ENCODE assay signal across 11 mouse cellular contexts in genomic region chr2:142404321-142404720, GRCm38 (mm10).
DNase-seq lines count a peak whose midpoint lies in the region; ATAC-seq and TF ChIP-seq lines count a peak whose summit lies in the region.
"Had no signal": no experiment of that assay in that cellular context is flagged by ENCODE, and none has a peak within 500 bp of the region (broad histone marks: within the 10 kb centered on the region; RNA-seq: fewer than 3 reads in every experiment).

No protein-coding gene starts in this region.

- H3K36me3 ChIP-seq in hindbrain, embryonic 10.5 days, result no peaks in the 10 kb centered on the region
- no peaks in the 10 kb centered on the region for H3K36me3 ChIP-seq in hindbrain, embryonic 12.5 days
- H3K36me3 ChIP-seq in hindbrain, postnatal 0 days (ENCODE audit: insufficient read depth, low read length), result no peaks in the 10 kb centered on the region
- H3K36me3 ChIP-seq: intestine, embryonic 15.5 days; liver, embryonic 15.5 days had no signal

- ATAC-seq in hindbrain, embryonic 12.5 days (ENCODE audit: low FRiP score), result no peak
- ATAC-seq in hindbrain, postnatal 0 days, result peak; percentile 61
- ATAC-seq: intestine, embryonic 15.5 days had no signal

- no peaks in the 10 kb centered on the region for H3K9me3 ChIP-seq in hindbrain, embryonic 10.5 days
- H3K9me3 ChIP-seq in hindbrain, embryonic 12.5 days (replicated peaks), result no peaks in the 10 kb centered on the region
- no peaks in the 10 kb centered on the region for H3K9me3 ChIP-seq in hindbrain, postnatal 0 days (ENCODE audit: low read length)
- H3K9me3 ChIP-seq: intestine, embryonic 15.5 days; liver, embryonic 15.5 days had no signal

- no peak overlapping the region for H3K4me2 ChIP-seq in hindbrain, embryonic 12.5 days (replicated peaks)
- no peak overlapping the region for H3K4me2 ChIP-seq in hindbrain, postnatal 0 days (ENCODE audit: low read depth, low read length)
- H3K4me2 ChIP-seq: intestine, embryonic 15.5 days; liver, embryonic 15.5 days had no signal

- WGBS in hindbrain, embryonic 10.5 days, result 43% methylated on average over 6 of the region's 6 CpGs
- WGBS in hindbrain, embryonic 12.5 days, result 51% methylated on average over 6 of the region's 6 CpGs
- WGBS in hindbrain, postnatal 0 days, result 42% methylated on average over 6 of the region's 6 CpGs

- peaks cover 15% of the 10 kb centered on the region for H3K4me1 ChIP-seq in hindbrain, embryonic 10.5 days (replicated peaks)
- H3K4me1 ChIP-seq in hindbrain, embryonic 12.5 days, result peaks cover 8% of the 10 kb centered on the region; the same call in 1 of the 2 replicates
- H3K4me1 ChIP-seq in hindbrain, postnatal 0 days (ENCODE audit: insufficient read depth, low read length), result no peaks in the 10 kb centered on the region
- H3K4me1 ChIP-seq: intestine, embryonic 15.5 days had no signal

- no peak overlapping the region for H3K4me3 ChIP-seq in hindbrain, embryonic 10.5 days
- no peak overlapping the region for H3K4me3 ChIP-seq in hindbrain, embryonic 12.5 days
- H3K4me3 ChIP-seq in hindbrain, postnatal 0 days (ENCODE audit: low read length), result no peak overlapping the region
- H3K4me3 ChIP-seq: intestine, embryonic 15.5 days; liver, embryonic 15.5 days had no signal

- H3K9ac ChIP-seq in hindbrain, embryonic 12.5 days, result no peak overlapping the region
- H3K9ac ChIP-seq in hindbrain, postnatal 0 days (replicated peaks; ENCODE audit: low read length), result no peak overlapping the region
- H3K9ac ChIP-seq: intestine, embryonic 15.5 days; liver, embryonic 15.5 days had no signal

- H3K27me3 ChIP-seq in hindbrain, embryonic 10.5 days (ENCODE audit: insufficient read depth, poor library complexity, severe bottlenecking), result no peaks in the 10 kb centered on the region
- no peaks in the 10 kb centered on the region for H3K27me3 ChIP-seq in hindbrain, embryonic 12.5 days
- no peaks in the 10 kb centered on the region for H3K27me3 ChIP-seq in hindbrain, postnatal 0 days (ENCODE audit: insufficient read depth, low read length)
- H3K27me3 ChIP-seq: intestine, embryonic 15.5 days; liver, embryonic 15.5 days had no signal

- DNase-seq in hindbrain, embryonic 10.5 days (ENCODE audit: low spot score), result peak; percentile 47
- peak; percentile 61 for DNase-seq in embryo, embryonic 10 days (ENCODE audit: low spot score)
- DNase-seq in embryo, embryonic 11 days, result peak; percentile 45
- DNase-seq in hindbrain, postnatal 0 days (ENCODE audit: low spot score), result peak; percentile 48
- DNase-seq in urinary bladder, adult 2 months (ENCODE audit: low spot score), result no peak
- DNase-seq in gastrocnemius, adult 8-10 months (ENCODE audit: low spot score in 2 of 2), result no peak
- DNase-seq: lung, postnatal 4 days; thymus, postnatal 36 days had no signal

- TF ChIP-seq CTCF in hindbrain, postnatal 0 days (IDR thresholded peaks at IDR 0.05; ENCODE audit: low read depth), result no peak

- no peak overlapping the region for H3K27ac ChIP-seq in hindbrain, embryonic 10.5 days
- no peak overlapping the region for H3K27ac ChIP-seq in hindbrain, embryonic 12.5 days
- H3K27ac ChIP-seq in hindbrain, postnatal 0 days, result no peak overlapping the region
- H3K27ac ChIP-seq: intestine, embryonic 15.5 days; liver, embryonic 15.5 days had no signal

Comparison
In these comparisons a context has a peak if more than half of its experiments do, and no peak if none do; other contexts are left out.
1. DNase-seq: peak in hindbrain, embryonic 10.5 days (single experiment), embryo, embryonic 10 days (single experiment), embryo, embryonic 11 days (single experiment) and hindbrain, postnatal 0 days (single experiment); none in urinary bladder, adult 2 months (single experiment) and gastrocnemius, adult 8-10 months (0 of 2).